Mouse (Mus musculus): ENCODE measurements at regions not wholly inside any gene's neighbourhood (a gene's known extent, or its start where the extent isn't known, plus 50 kb on each side); places are given as distances from the start of the nearest gene placed in this dataset.
"Not testable (repeated sequence)": the region's sequence is repeated elsewhere in the genome, so short reads cannot be mapped to it uniquely, and the experiment has no call there.

- ChIA-PET CTCF (no interaction called here), POLR2A (interaction anchor here in 1 of 4 experiments (0.6 kb wide), 1 partner anchor 284 kb away, joined by 9 read pairs; no protein-coding TSS in a partner anchor)
These were observed 51.3 kb downstream of the Gm21897 start for GRCm38 (mm10) chr16:15368383-15369163.

- CTCF ChIA-PET, result interaction anchor here in 2 of 4 experiments (0.6 to 0.7 kb wide), 7 partner anchors 9 to 354 kb away, joined by 3 to 11 read pairs (median 4); no protein-coding TSS in a partner anchor
- POLR2A ChIA-PET, result interaction anchor here in 1 of 4 experiments (0.6 kb wide), 1 partner anchor 224 kb away, joined by 3 read pairs; no protein-coding TSS in a partner anchor
These were observed 55.6 kb downstream of the Gm21897 start for GRCm38 (mm10) chr16:15372844-15373243.

- ChIA-PET POLR2A (no interaction called here), CTCF (no interaction called here)
These were observed 56.7 kb downstream of the Gm21897 start for GRCm38 (mm10) chr16:15373961-15374360.

- ChIA-PET POLR2A (no interaction called here), CTCF (no interaction called here)
These were observed 68.4 kb downstream of the Gm21897 start for GRCm38 (mm10) chr16:15385557-15386240.

DNA sequence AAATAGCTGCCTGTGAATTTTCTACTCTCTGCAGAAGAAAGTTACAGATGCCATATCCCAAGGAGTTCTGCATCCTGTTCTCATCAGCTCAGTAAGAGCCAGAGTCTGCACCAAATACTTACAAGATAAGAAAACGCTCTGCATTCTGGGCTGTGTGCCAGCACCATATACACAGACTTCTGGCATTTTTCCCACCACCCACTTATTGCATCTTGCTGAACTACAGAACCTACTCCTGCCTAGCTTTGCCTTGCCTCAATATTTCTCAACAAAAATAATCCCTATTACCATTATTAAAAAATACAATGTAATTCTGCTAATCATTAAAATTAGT, 69.0 kb downstream of the Gm21897 start:
- ChIA-PET CTCF (no interaction called here), POLR2A (no interaction called here)

- POLR2A ChIA-PET, result interaction anchor here in 1 of 4 experiments (0.6 kb wide), 1 partner anchor 304 kb away, joined by 6 read pairs; no protein-coding TSS in a partner anchor
- CTCF ChIA-PET, result interaction anchor here in 1 of 4 experiments (0.5 kb wide), 1 partner anchor 236 kb away, joined by 3 read pairs; no protein-coding TSS in a partner anchor
These were observed 72.6 kb downstream of the Gm21897 start for GRCm38 (mm10) chr16:15389892-15390291.

DNA sequence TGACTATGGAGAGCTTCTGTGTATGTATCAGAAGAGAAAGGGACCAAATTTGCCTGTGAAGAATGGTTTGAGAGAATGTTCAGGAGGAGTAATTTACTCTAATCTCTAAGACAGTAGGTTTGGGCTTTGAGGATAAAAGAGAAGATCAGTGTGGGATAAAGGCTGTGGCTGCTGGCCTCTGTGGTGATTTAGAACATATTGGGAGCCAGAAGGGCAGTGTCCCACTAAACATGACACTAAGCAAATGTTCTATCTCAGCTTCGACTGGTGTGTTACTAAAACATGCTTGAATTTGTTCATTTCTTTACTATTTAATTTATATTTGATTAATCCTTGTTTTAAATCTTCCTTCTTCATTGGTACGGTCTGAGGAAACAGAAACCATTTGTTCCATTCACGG, 113.1 kb downstream of the Gm21897 start:
- CTCF ChIA-PET, result no interaction called here
- POLR2A ChIA-PET, result no interaction called here

- CTCF ChIA-PET, result no interaction called here
- POLR2A ChIA-PET, result no interaction called here
These were observed 115.4 kb downstream of the Gm21897 start for GRCm38 (mm10) chr16:15432681-15433080.

DNA sequence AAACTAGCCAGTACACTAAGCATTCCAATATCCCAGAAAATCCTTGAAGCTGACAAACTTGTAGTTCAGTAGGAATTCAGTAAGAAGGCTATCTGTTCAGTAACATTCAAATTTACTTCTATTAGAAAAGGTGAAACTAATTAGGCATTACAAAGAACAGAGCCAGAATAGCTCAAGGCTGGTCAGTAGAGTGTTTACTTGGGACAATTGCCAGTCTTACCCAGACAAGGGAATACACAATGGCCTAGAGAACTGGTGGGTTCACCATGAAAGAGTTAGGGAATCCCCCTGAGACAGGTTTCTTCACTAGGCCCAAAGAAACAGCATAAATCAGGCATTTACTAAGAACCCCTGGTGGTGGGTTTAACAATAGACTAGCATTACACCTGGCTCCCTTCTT, 145.6 kb downstream of the Gm21897 start:
- POLR2A ChIA-PET, result not testable (repeated sequence)
- CTCF ChIA-PET, result interaction anchor here in 1 of 4 experiments (0.6 kb wide), 1 partner anchor 90 kb away, joined by 4 read pairs; no protein-coding TSS in a partner anchor

DNA sequence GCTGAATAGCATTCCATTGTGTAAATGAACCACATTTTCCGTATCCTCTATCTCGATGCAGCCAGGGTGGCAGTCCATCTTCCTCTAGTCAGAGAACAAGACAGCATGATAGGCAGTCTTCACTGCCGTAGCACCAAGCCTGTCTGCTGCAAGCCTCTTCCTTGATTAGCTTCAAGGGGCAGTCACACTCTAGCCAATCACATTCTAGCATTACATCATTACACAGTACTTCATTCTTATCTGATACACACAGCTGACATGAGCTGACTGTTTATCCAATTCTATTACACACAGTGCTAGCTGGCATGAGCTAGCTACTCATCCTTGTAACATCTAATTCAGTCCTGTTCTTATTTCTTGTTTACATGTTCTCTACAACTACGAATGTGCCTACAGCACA, 156.6 kb downstream of the Gm21897 start:
- ChIA-PET CTCF (interaction anchor here in 1 of 4 experiments (0.5 kb wide), 1 partner anchor 1101 kb away, joined by 3 read pairs; no protein-coding TSS in a partner anchor), POLR2A (interaction anchor here in 2 of 4 experiments (0.6 to 0.7 kb wide), 2 partner anchors 10 to 11 kb away, joined by 3 read pairs; no protein-coding TSS in a partner anchor)

GRCm38 (mm10) chr16:15478876-15479275, 161.6 kb downstream of the Gm21897 start:
- ChIA-PET POLR2A (no interaction called here), CTCF (no interaction called here)

DNA sequence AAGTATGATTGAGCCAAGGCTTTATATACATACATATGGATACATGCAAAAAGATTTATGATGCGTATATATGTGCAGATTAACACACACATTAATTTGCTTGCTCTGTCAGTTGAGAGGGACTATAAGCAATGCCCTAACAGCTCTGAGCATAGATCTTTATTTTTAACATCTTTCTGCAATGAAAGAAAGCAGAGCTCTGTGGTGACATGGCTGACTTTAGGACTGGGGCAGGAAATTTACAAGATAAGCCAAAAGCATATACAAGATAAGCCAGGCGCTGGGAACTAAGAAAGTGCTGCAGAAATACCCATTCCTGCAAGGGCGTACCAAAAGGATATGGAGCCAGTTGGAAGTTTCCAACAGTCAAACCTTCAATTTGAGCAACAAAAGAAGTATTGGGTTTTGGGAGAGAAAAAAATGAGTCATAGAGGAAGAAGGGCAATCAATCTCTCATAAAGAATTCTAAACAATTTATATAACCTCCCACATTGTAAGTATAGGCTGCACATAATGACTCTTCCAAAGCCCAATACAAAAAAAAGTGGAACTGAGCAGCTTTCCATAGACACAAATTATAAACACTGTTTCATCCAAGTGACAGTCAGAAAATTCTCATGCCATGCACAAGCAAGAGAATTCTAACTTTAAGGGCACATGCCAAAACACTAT, 174.2 kb downstream of the Gm21897 start:
- POLR2A ChIA-PET, result no interaction called here
- CTCF ChIA-PET, result no interaction called here

GRCm38 (mm10) chr16:15493236-15493635, 176.0 kb downstream of the Gm21897 start:
- ChIA-PET CTCF (no interaction called here), POLR2A (interaction anchor here in 1 of 4 experiments (0.6 kb wide), 2 partner anchors 235 to 1648 kb away, joined by 3 to 4 read pairs; no protein-coding TSS in a partner anchor)

Measured in embryonic stem cell, embryonic (primary cell).